Mouse (Mus musculus) lung, postnatal 36 days (tissue): ENCODE data around the gene Abcf2.

Experiments
- DNase-seq: peaks from one replicate; pipeline ENCODE4 v3.0.0; 2022; ENCODE audit warnings: mixed read lengths

The Abcf2 gene

GRCm38 (mm10) chr5:24526190-24526888 lies 50.9 kb downstream of the Abcf2 start:
- no peak for DNase-seq

GRCm38 (mm10) chr5:24525360-24526189 lies 51.7 kb downstream of the Abcf2 start:
- DNase-seq, result no peak

GRCm38 (mm10) chr5:24524522-24524921 lies 52.7 kb downstream of the Abcf2 start:
- DNase-seq, result no peak

- no peak for DNase-seq
These were observed 53.5 kb downstream of the Abcf2 start for GRCm38 (mm10) chr5:24523806-24524205.

DNA sequence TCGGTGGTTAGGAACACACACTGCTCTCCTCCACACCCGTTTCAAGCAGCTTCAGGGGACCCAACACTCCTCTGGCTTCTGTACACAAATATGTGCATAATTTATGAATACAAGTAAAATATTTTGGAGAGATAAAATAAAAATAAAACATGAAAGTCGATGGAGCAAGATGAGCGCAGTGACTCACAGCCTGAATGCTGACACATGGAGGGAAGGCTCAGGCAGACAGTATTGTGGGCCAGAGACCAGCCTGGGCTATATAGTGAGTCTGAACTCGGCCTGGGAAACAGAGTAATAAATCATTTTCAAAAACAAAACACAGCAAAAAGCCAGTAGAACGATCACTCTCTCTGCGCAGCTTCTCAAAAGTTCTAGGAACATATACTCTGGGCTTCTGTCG lies 55.9 kb downstream of the Abcf2 start:
- no peak for DNase-seq
